Mouse (Mus musculus) hindbrain, embryonic 12.5 days (tissue): Measurements from ENCODE around the gene Cyp2b19. TPM values are rescaled to one million over a fixed set of nuclear protein-coding genes. Genes with fewer than 3 reads are reported as not detected.
A peak's percentile ranks its signal among the peaks of the same experiment; 100 is the strongest.
"Not testable (repeated sequence)": the region's sequence is repeated elsewhere in the genome, so short reads cannot be mapped to it uniquely, and the experiment has no call there.

ENCODE experiments used
- ATAC-seq: fragments of 200-750 bp; cut with Nextera tagmentation; 2 replicates; pipeline ENCODE4 v1.8.0; 2017; ENCODE audit warnings: moderate TSS enrichment; ENCODE audit not compliant: low FRiP score
- H3K27ac ChIP-seq: fragments of 300-500 bp; sonication (generic); 2 replicates; pipeline ENCODE4 v1.5.1; 2016; ENCODE audit warnings: mild to moderate bottlenecking
- H3K27me3 ChIP-seq: fragments of 300-500 bp; sonication (generic); 2 replicates; pipeline ENCODE4 v1.6.1; 2016; ENCODE audit warnings: mild to moderate bottlenecking
- H3K36me3 ChIP-seq: fragments of 300-500 bp; sonication (generic); 2 replicates; pipeline ENCODE4 v1.6.1; 2016; ENCODE audit warnings: mild to moderate bottlenecking
- H3K4me1 ChIP-seq: fragments of 300-500 bp; sonication (generic); 2 replicates; pipeline ENCODE4 v1.6.1; 2016
- H3K4me2 ChIP-seq: fragments of 300-500 bp; sonication (generic); replicated peaks from 2 replicates; pipeline ENCODE4 v1.6.1; 2016; ENCODE audit warnings: mild to moderate bottlenecking
- H3K4me3 ChIP-seq: fragments of 300-500 bp; sonication (generic); 2 replicates; pipeline ENCODE4 v1.5.1; 2016; ENCODE audit warnings: mild to moderate bottlenecking
- H3K9ac ChIP-seq: fragments of 300-500 bp; sonication (generic); 2 replicates; pipeline ENCODE4 v1.6.1; 2016; ENCODE audit warnings: mild to moderate bottlenecking, moderate library complexity
- H3K9me3 ChIP-seq: fragments of 300-500 bp; sonication (generic); replicated peaks from 2 replicates; pipeline ENCODE4 v1.6.1; 2016; ENCODE audit warnings: mild to moderate bottlenecking
- WGBS: fragments of 180-500 bp; shearing (Covaris S2); methylation state at CpG from one replicate; pipeline ENCODE4 v1.1.7; 2016; 5-methylcytosine and 5-hydroxymethylcytosine counted together
- polyA plus RNA-seq: library from polyadenylated mRNA; unstranded; fragments of >200 nt; fragmentation: Nextera tagmentation; extraction: Ambion mirVana; gene quantifications from 2 replicates; pipeline ENCODE4 v1.2.1, GENCODE M21; 2016

Cyp2b19 gene
- polyA plus RNA-seq, 1 experiment from 2014 or later, result 0.18 TPM

DNA sequence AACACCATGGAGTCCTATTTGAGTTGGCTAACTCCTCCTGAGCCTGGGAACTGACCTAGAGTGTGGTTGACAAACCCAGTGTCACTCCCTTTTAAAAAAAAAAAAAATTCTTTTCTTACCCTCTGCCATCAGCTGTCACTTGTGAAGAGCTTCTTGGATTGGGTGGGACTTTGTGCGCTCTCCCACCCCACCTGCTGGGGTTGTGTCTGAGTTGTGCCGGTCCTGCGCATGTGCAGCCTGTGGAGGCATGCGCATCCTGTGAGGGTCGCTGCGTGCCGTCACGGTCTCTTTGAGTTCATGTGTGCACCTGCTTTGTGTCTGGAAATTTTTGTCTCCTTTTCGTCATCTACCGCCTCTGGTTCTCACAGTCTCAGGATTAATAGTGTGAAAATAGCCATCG, 23.6 kb downstream of the Cyp2b19 start:
- Histone ChIP-seq H3K4me1 (no peaks in the 10 kb centered on the region), H3K36me3 (no peaks in the 10 kb centered on the region), H3K9ac (no peak overlapping the region), H3K4me3 (no peak overlapping the region), H3K9me3 (no peaks in the 10 kb centered on the region; the same call in 1 of the 2 replicates), H3K4me2 (peak overlapping the region; percentile 36), H3K27me3 (no peaks in the 10 kb centered on the region), H3K27ac (no peak overlapping the region)
- ATAC-seq, result peak; percentile 67
- WGBS, result 5% methylated on average over 11 of the region's 11 CpGs

DNA sequence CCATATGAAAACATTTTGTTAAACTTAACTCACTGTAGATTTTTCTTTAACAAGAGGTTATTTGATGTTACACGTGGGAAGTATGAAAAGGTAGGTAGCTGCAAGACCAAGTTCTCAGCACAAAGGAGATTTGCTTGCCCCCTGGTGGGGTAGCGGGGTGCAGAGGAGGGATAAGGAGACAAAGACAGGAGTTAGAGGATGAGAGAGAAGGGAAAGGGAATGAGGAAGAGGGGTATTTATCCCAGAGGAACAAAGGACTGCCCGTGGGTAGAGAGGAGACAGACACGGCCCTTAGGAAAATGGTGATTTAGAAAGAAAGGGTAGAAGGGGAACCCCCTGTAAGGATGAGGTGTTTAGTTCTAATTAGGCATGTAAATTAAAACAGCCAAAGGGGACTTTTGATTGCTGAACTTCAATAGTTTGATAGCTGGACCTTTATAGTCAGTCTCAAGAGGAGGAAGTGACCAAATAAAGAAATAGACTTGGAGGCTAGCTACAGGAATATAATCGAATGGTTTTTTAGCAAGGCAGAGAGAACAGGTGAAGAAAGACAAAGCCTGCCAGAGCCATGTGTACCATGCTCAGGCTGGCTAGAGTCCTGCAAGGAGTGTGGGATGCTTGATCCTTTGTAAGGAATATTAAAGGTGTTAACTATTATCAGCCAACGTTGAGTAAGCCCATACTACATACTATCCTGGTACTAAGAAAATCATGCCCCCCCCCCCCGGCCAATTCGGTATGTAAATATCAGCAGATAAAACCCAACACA, 24.2 kb downstream of the Cyp2b19 start:
- H3K27me3 ChIP-seq, result no peaks in the 10 kb centered on the region
- no peaks in the 10 kb centered on the region; the same call in 1 of the 2 replicates for H3K9me3 ChIP-seq
- H3K27ac ChIP-seq, result no peak overlapping the region
- no peak overlapping the region for H3K4me2 ChIP-seq
- peak; percentile 21; the same call in 1 of the 2 replicates for ATAC-seq
- no peaks in the 10 kb centered on the region for H3K4me1 ChIP-seq
- no peaks in the 10 kb centered on the region for H3K36me3 ChIP-seq
- WGBS, result 13% methylated on average over 8 of the region's 8 CpGs
- no peak overlapping the region for H3K9ac ChIP-seq
- H3K4me3 ChIP-seq, result no peak overlapping the region

DNA sequence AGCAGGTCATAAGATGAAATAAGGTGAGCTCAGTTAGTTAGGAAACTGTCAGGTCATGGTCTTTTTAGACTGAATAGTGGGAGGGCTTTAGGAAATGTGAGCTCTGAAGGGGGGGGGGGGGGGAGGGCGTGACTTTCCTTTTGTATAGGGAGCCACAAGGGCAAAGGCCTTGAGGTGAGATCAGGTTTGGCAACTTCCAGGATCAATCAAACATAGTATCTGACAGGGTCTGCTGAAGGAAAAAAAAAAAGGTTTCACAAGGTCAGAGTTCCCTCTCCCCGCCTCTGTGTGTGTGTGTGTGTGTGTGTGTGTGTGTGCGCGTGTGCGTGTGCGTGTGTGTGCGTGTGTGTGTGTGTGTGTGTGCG, 24.8 kb downstream of the Cyp2b19 start:
- Histone ChIP-seq H3K27ac (no peak overlapping the region), H3K9ac (no peak overlapping the region), H3K27me3 (no peaks in the 10 kb centered on the region), H3K4me2 (no peak overlapping the region), H3K36me3 (no peaks in the 10 kb centered on the region), H3K4me3 (no peak overlapping the region), H3K4me1 (no peaks in the 10 kb centered on the region), H3K9me3 (no peaks in the 10 kb centered on the region; the same call in 1 of the 2 replicates)
- no peak for ATAC-seq
- WGBS, result 27% methylated on average over 7 of the region's 8 CpGs

DNA sequence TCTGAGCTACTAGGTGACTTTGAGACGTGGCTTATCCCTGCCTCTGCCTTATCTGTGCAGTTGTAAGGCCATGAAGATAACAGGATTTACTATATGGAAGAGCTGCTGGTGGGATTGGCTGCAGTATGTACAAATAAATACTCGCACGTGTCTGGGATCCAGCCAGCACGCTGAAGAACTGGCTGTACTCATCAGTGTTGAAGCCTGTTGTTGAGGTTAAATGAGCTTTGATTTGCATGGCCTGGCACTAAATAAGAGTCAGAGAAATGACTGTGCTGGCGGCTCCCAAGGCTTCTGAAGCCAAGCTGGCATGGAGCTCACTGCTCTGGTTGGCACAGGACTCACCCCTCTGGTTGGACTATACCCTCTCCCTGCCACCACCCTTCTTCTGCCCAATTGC, 26.2 kb downstream of the Cyp2b19 start:
- Histone ChIP-seq H3K4me2 (no peak overlapping the region), H3K9ac (no peak overlapping the region), H3K36me3 (no peaks in the 10 kb centered on the region), H3K27ac (no peak overlapping the region), H3K27me3 (no peaks in the 10 kb centered on the region), H3K4me3 (no peak overlapping the region), H3K9me3 (no peaks in the 10 kb centered on the region; the same call in 1 of the 2 replicates), H3K4me1 (no peaks in the 10 kb centered on the region)
- ATAC-seq, result no peak
- 82% methylated on average over 5 of the region's 5 CpGs for WGBS

DNA sequence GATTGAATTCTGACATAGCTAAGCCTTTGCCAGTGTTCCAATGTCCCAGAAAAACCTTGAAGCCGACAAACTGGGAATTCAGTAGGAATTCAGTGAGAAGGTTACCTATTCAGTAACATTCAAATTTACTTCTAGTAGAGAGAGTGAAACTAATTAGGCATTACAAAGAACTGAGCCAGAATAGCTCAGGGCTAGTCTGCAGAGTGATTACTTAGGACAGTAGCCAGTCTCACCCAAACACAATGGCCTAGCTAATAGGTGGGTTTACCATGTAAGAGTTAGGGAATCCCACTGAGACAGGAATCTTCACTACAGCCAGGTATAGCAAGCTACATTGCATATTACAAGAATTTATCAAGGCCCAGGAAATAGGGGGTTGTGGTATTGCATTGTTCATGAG, 29.1 kb downstream of the Cyp2b19 start:
- ATAC-seq, H3K9ac ChIP-seq: not testable (repeated sequence)

DNA sequence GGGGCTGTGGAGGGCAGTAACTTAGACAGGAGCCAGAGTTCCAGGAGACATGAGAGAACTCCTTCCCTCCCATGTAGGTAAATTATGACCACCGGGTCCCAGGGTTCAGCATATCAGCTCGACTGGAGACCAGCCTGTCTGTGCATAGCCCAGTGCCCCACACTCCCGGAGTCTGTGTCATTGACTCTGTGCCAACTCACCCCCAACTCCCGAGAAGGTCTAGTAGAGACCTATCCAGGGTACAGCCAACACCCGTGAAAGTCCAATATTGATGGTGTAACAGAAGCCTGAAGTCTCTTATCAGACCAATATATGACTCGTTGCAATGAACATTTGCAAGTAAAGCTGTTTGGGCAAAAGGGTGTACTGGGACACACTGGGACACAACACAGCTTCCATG, 33.0 kb downstream of the Cyp2b19 start:
- whole genome bisulfite sequencing, result 81% methylated on average over 6 of the region's 6 CpGs
- Histone ChIP-seq H3K27me3 (no peaks in the 10 kb centered on the region), H3K27ac (no peak overlapping the region), H3K9me3 (peaks cover 4% of the 10 kb centered on the region; the same call in 1 of the 2 replicates), H3K36me3 (no peaks in the 10 kb centered on the region), H3K4me2 (no peak overlapping the region), H3K9ac (no peak overlapping the region), H3K4me1 (no peaks in the 10 kb centered on the region), H3K4me3 (no peak overlapping the region)
- ATAC-seq, result no peak

More for the DNA sequence above, 29.1 kb downstream of the Cyp2b19 start:
- H3K27me3 ChIP-seq, H3K4me3 ChIP-seq, H3K36me3 ChIP-seq, H3K4me1 ChIP-seq, H3K4me2 ChIP-seq, H3K27ac ChIP-seq, H3K9me3 ChIP-seq: not testable (repeated sequence)
- 38% methylated on average over 1 of the region's 1 CpGs for WGBS

DNA sequence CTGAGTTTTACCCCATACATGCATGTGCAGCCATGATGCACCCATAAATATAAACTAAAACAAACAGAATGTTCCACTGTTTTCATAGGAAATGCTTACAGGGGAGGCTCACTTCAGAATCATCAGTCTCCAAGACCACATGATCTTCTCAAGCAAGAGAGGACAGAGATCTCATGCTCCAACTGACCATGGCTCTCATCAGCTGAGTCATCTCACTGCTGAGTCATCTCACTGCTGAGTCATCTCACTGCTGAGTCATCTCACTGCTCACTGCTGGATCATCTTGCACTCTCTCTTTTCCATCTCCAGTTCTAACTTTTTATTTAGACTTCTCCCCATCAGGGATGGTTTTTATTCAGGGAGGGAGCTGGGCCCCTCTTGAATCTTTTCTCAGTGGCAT, 43.2 kb downstream of the Cyp2b19 start:
- H3K9me3 ChIP-seq, result peaks cover 7% of the 10 kb centered on the region; the same call in 1 of the 2 replicates
- no peaks in the 10 kb centered on the region for H3K36me3 ChIP-seq
- H3K27ac ChIP-seq, result no peak overlapping the region
- H3K27me3 ChIP-seq, result no peaks in the 10 kb centered on the region
- no peak overlapping the region for H3K4me2 ChIP-seq
- ATAC-seq, result no peak
- no peak overlapping the region for H3K9ac ChIP-seq
- no peak overlapping the region for H3K4me3 ChIP-seq
- no peaks in the 10 kb centered on the region for H3K4me1 ChIP-seq

DNA sequence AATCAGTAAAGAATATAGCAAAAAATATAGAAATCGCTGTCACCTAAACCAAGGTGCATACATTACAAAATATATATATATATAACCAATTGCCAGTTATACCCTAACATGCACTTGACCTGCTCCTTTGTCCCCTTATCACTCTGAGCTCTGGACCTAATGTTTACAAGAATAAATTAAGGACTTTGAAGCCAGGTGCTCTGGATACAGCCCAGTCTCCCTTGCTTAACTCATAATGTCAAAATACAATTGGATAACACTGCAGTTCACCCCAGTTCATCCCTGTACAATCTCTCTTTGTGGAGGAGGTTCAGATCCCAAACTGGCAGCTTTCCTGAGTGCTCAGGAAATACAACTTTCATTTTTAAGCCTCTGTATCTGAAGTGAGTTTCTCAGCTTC, 44.1 kb downstream of the Cyp2b19 start:
- Histone ChIP-seq H3K9ac (no peak overlapping the region), H3K9me3 (no peaks in the 10 kb centered on the region; the same call in 1 of the 2 replicates), H3K4me1 (no peaks in the 10 kb centered on the region), H3K36me3 (no peaks in the 10 kb centered on the region), H3K4me2 (no peak overlapping the region), H3K27ac (no peak overlapping the region), H3K27me3 (no peaks in the 10 kb centered on the region), H3K4me3 (no peak overlapping the region)
- ATAC-seq, result no peak
- WGBS, result 93% methylated on average over 1 of the region's 1 CpGs

DNA sequence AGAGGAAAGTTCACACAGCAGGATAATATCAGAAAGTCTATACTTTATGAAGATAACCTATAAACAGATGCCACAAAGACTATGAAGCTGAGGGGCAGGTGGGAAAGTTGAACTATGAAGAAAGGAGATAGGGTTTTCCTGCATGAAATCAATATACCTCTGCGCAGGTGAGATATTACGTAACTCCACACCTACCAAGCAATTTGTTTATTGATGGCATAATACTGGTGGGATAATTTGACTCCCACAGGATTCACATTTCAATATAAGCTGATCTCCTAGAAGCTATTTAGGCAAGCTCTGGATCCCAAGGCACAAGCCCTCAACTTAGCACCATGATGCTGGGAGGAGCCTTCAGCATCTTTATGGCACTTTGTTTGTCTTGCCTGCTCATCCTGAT, 51.6 kb downstream of the Cyp2b19 start, which contains the start of gene Cyp2g1:
Gene Cyp2g1, plus strand, starts transcription at position 301 of the 400 bp plus-strand sequence.
- no peak for ATAC-seq

More for the DNA sequence above, 51.6 kb downstream of the Cyp2b19 start, which contains the start of gene Cyp2g1:
- Histone ChIP-seq H3K36me3 (no peaks in the 10 kb centered on the region), H3K4me1 (no peaks in the 10 kb centered on the region), H3K9ac (no peak within 1 kb of the TSS), H3K4me2 (no peak within 1 kb of the TSS), H3K9me3 (no peaks in the 10 kb centered on the region), H3K27me3 (no peaks in the 10 kb centered on the region), H3K27ac (no peak within 1 kb of the TSS), H3K4me3 (no peak within 1 kb of the TSS)
- WGBS, result 95% methylated on average over 2 of the region's 2 CpGs

Other genes with a start within 250 kb of the Cyp2b19 start
- not detected in 2 replicates for gene Nlrp9a, start 222.1 kb upstream of the Cyp2b19 start, polyA plus RNA-seq
- gene Vmn1r185, start 138.7 kb upstream of the Cyp2b19 start, polyA plus RNA-seq, result not detected in 2 replicates
- gene Cyp2b23, start 70.7 kb upstream of the Cyp2b19 start, polyA plus RNA-seq, result not detected in 2 replicates
- gene Cyp2g1, start 51.8 kb downstream of the Cyp2b19 start, polyA plus RNA-seq, result not detected in 2 replicates
- gene Cyp2a5, start 78.2 kb downstream of the Cyp2b19 start, polyA plus RNA-seq, result 0.46 TPM in 1 of 2 replicates, not detected in the other
- gene Cyp2a22, start 182.2 kb downstream of the Cyp2b19 start, polyA plus RNA-seq, result not detected in 2 replicates